Mouse (Mus musculus) embryonic stem cell, embryonic (primary cell): Measurements from ENCODE around the gene Naa20.

Experiments
- CTCF ChIA-PET, 4 experiments: fragments of 300-600 bp in 2 of 4; fragments of 350-600 bp in 2 of 4; sonication (Branson Sonifier 250); formaldehyde crosslinking; loops; one replicate each; lab custom pipeline; 2022; ENCODE audit warnings: inconsistent platforms in 2 of 4; lab: Charles Lee
- POLR2A ChIA-PET, 4 experiments: fragments of 300-600 bp in 2 of 4; fragments of 350-600 bp in 2 of 4; sonication (Branson Sonifier 250); formaldehyde crosslinking; loops; one replicate each; lab custom pipeline; 2022; ENCODE audit warnings: antibody characterized with exemption in 4 of 4, inconsistent platforms in 1 of 4; lab: Charles Lee

The Naa20 gene

GRCm38 (mm10) chr2:145905156-145905555, 3.3 kb downstream of the Naa20 start:
- ChIA-PET CTCF (interaction anchor here in 1 of 4 experiments (0.7 kb wide), 1 partner anchor 631 kb away, joined by 3 read pairs; no protein-coding TSS in a partner anchor), POLR2A (no interaction called here)

- ChIA-PET POLR2A (interaction anchor here in 1 of 4 experiments (0.7 kb wide), 2 partner anchors 496 to 1126 kb away, joined by 3 read pairs; no protein-coding TSS in a partner anchor), CTCF (interaction anchor here in 3 of 4 experiments (0.7 kb wide), 6 partner anchors 23 to 1328 kb away, joined by 3 to 16 read pairs (median 5); no protein-coding TSS in a partner anchor)
These were observed 4.0 kb downstream of the Naa20 start for GRCm38 (mm10) chr2:145905884-145906283.

GRCm38 (mm10) chr2:145920941-145921650, 19.2 kb downstream of the Naa20 start:
- ChIA-PET CTCF (interaction anchor here in 3 of 4 experiments (0.5 to 2.1 kb wide), 7 partner anchors 11 to 692 kb away, joined by 3 to 7 read pairs (median 4); no protein-coding TSS in a partner anchor), POLR2A (interaction anchor here (0.7 to 3.8 kb wide), 10 partner anchors 8 to 1533 kb away, joined by 3 to 20 read pairs (median 3); partner anchors contain the start of genes Cfap61 (in 1 of the 4) and Rin2 (in 1 of the 4))

GRCm38 (mm10) chr2:145934339-145935231, 32.7 kb downstream of the Naa20 start, which contains the start of the genes Cfap61 and Crnkl1:
Cfap61 (plus strand) TSS chr2:145934784.
Crnkl1 (minus strand) TSS chr2:145935014.
- CTCF ChIA-PET = interaction anchor here in 1 of 4 experiments (0.6 kb wide), 1 partner anchor 75 kb away, joined by 4 read pairs; no protein-coding TSS in a partner anchor
- POLR2A ChIA-PET = interaction anchor here in 3 of 4 experiments (0.6 to 1.2 kb wide), 6 partner anchors 8 to 75 kb away, joined by 3 to 8 read pairs (median 3); no protein-coding TSS in a partner anchor

GRCm38 (mm10) chr2:145936975-145937374, 35.1 kb downstream of the Naa20 start:
- ChIA-PET POLR2A (interaction anchor here in 1 of 4 experiments (1.1 kb wide), 1 partner anchor 26 kb away, joined by 4 read pairs; no protein-coding TSS in a partner anchor), CTCF (no interaction called here)

GRCm38 (mm10) chr2:145941403-145941802, 39.5 kb downstream of the Naa20 start:
- ChIA-PET POLR2A (interaction anchor here in 1 of 4 experiments (1.4 kb wide), 1 partner anchor 276 kb away, joined by 3 read pairs; no protein-coding TSS in a partner anchor), CTCF (no interaction called here)

- ChIA-PET POLR2A (interaction anchor here in 1 of 4 experiments (0.6 kb wide), 1 partner anchor 249 kb away, joined by 3 read pairs; no protein-coding TSS in a partner anchor), CTCF (no interaction called here)
These were observed 42.4 kb downstream of the Naa20 start for GRCm38 (mm10) chr2:145944286-145944685.

GRCm38 (mm10) chr2:145948402-145948954, 46.6 kb downstream of the Naa20 start:
- ChIA-PET CTCF (interaction anchor here in 1 of 4 experiments (0.5 kb wide), 1 partner anchor 276 kb away, joined by 14 read pairs; no protein-coding TSS in a partner anchor), POLR2A (interaction anchor here in 1 of 4 experiments (1.1 kb wide), 1 partner anchor 9 kb away, joined by 3 read pairs; no protein-coding TSS in a partner anchor)

- ChIA-PET CTCF (no interaction called here), POLR2A (interaction anchor here in 1 of 4 experiments (1.1 kb wide), 1 partner anchor 10 kb away, joined by 3 read pairs; no protein-coding TSS in a partner anchor)
These were observed 47.7 kb downstream of the Naa20 start for GRCm38 (mm10) chr2:145949475-145950068.

- ChIA-PET CTCF (interaction anchor here in 1 of 4 experiments (1.4 kb wide), 1 partner anchor 662 kb away, joined by 3 read pairs; no protein-coding TSS in a partner anchor), POLR2A (no interaction called here)
These were observed 48.3 kb downstream of the Naa20 start for GRCm38 (mm10) chr2:145950239-145950638.

- POLR2A ChIA-PET = no interaction called here
- CTCF ChIA-PET = interaction anchor here in 2 of 4 experiments (0.6 to 1.2 kb wide), 3 partner anchors 100 to 255 kb away, joined by 3 read pairs; no protein-coding TSS in a partner anchor
These were observed 50.8 kb downstream of the Naa20 start for GRCm38 (mm10) chr2:145952726-145953125.

GRCm38 (mm10) chr2:145955844-145956243, 53.9 kb downstream of the Naa20 start:
- CTCF ChIA-PET = interaction anchor here in 3 of 4 experiments (0.6 to 1.4 kb wide), 3 partner anchors 33 to 657 kb away, joined by 4 read pairs; no protein-coding TSS in a partner anchor

GRCm38 (mm10) chr2:145956318-145956717, 54.4 kb downstream of the Naa20 start:
- ChIA-PET POLR2A (no interaction called here), CTCF (interaction anchor here in 3 of 4 experiments (0.6 to 2.3 kb wide), 6 partner anchors 32 to 1221 kb away, joined by 4 to 13 read pairs (median 4); no protein-coding TSS in a partner anchor)

More at GRCm38 (mm10) chr2:145955844-145956243, 53.9 kb downstream of the Naa20 start:
- POLR2A ChIA-PET = no interaction called here

- ChIA-PET CTCF (interaction anchor here (0.7 to 2.3 kb wide), 7 partner anchors 10 to 1220 kb away, joined by 3 to 13 read pairs (median 4); no protein-coding TSS in a partner anchor), POLR2A (interaction anchor here in 1 of 4 experiments (0.6 kb wide), 1 partner anchor 224 kb away, joined by 5 read pairs; no protein-coding TSS in a partner anchor)
These were observed 55.6 kb downstream of the Naa20 start for GRCm38 (mm10) chr2:145957450-145957849.

GRCm38 (mm10) chr2:145958097-145958496, 56.2 kb downstream of the Naa20 start:
- CTCF ChIA-PET = interaction anchor here in 2 of 4 experiments (0.6 to 2.3 kb wide), 4 partner anchors 37 to 456 kb away, joined by 4 to 13 read pairs (median 8); no protein-coding TSS in a partner anchor
- POLR2A ChIA-PET = interaction anchor here in 1 of 4 experiments (0.6 kb wide), 1 partner anchor 25 kb away, joined by 3 read pairs; no protein-coding TSS in a partner anchor

- CTCF ChIA-PET = interaction anchor here in 1 of 4 experiments (2.3 kb wide), 1 partner anchor 456 kb away, joined by 13 read pairs; no protein-coding TSS in a partner anchor
- POLR2A ChIA-PET = no interaction called here
These were observed 56.7 kb downstream of the Naa20 start for GRCm38 (mm10) chr2:145958551-145958950.

GRCm38 (mm10) chr2:145961861-145962260, 60.0 kb downstream of the Naa20 start:
- POLR2A ChIA-PET = no interaction called here
- CTCF ChIA-PET = interaction anchor here in 1 of 4 experiments (1.5 kb wide), 1 partner anchor 453 kb away, joined by 3 read pairs; no protein-coding TSS in a partner anchor
